Comparison of ENCODE assay signal across 9 mouse cellular contexts in the genomic region with DNA sequence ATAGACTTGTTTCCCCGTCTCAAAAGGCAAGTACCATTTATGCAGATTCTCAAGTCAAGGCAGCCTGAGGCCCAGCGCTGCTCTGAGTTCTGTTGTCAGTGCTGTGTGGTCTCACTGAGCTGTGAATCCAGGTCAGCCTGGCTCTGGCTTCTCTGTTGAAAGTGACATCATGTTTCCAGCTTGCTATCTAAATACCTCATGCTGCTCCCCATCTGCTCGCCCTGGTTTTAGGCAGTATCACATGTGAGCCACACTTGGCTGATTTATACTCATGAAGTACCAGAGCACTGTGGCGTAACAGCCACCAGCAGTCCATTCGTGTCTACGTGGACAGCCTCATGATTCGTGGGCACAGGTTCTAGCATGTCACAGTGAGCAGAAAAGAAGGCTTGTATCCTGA.
DNase-seq lines count a peak whose midpoint lies in the region.
"Had no signal": no experiment of that assay in that cellular context is flagged by ENCODE, and none has a peak within 500 bp of the region (broad histone marks: within the 10 kb centered on the region; RNA-seq: fewer than 3 reads in every experiment).

No protein-coding gene starts in this region.

- DNase-seq in gastrocnemius, adult 18-20 months (ENCODE audit: low spot score), result peak; percentile 47
- DNase-seq in gastrocnemius, postnatal 4 days (ENCODE audit: low spot score in 2 of 2), result no peak
- DNase-seq in left cerebral cortex, adult 18-20 months (ENCODE audit: low spot score in 2 of 2), result peak; percentile 29 to 44
- DNase-seq in left cerebral cortex, postnatal 10 days (ENCODE audit: extremely low spot score in 1 of 2, low spot score in 2 of 2), result no peak
- DNase-seq in cerebellum, postnatal 25 days, result peak; percentile 87 to 88
- peak; percentile 16 for DNase-seq in retina, postnatal 7 days (ENCODE audit: low read depth, low spot score)
- DNase-seq in ovary, postnatal 14 days (ENCODE audit: low spot score), result no peak
- DNase-seq in kidney, postnatal 4 days, result no peak
- DNase-seq: lung, postnatal 14 days had no signal

- intact Hi-C loops in left cerebral cortex, postnatal 10 days (cut with DNase I), result no loop called here

Comparison
In these comparisons a context has a peak if more than half of its experiments do, and no peak if none do; other contexts are left out.
1. DNase-seq: peak in gastrocnemius, adult 18-20 months (single experiment), left cerebral cortex, adult 18-20 months (2 of 2), cerebellum, postnatal 25 days (2 of 2) and retina, postnatal 7 days (single experiment); none in gastrocnemius, postnatal 4 days (0 of 2), left cerebral cortex, postnatal 10 days (0 of 2), ovary, postnatal 14 days (single experiment) and kidney, postnatal 4 days (0 of 2).